Mouse (Mus musculus): ENCODE measurements around the gene Iqschfp.

DNA sequence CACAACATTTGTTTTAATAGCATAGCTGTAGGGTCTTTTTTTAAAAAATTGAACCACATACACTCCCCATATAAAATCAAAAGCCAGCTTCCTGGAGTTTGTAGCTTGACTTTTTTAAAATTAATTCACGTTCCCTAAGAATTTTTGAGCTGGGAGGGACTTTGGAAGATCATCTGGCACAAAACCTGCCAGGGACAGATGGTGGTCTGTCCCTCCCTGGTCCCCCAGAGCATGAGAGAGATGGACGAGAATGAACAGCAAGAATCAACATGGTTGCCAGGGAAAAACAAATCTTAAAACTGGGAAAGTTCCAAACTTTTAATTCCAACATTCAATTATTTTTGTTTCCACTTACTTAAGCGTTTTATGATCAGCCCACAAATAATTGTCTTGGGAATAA, 506.7 kb downstream of the Iqschfp start:
- TF ChIP-seq EP300 (IDR thresholded peaks at IDR 0.05; ENCODE audit: low read depth) (no peak), CTCF (IDR thresholded peaks at IDR 0.05; ENCODE audit: low read depth) (no peak)
